Mouse (Mus musculus) cerebellum, adult 11 months (tissue): Measurements from ENCODE around the gene Exoc1.

Experiments used
- DNase-seq: peaks from one replicate; pipeline ENCODE4 v3.0.0; 2022

Exoc1 gene

DNA sequence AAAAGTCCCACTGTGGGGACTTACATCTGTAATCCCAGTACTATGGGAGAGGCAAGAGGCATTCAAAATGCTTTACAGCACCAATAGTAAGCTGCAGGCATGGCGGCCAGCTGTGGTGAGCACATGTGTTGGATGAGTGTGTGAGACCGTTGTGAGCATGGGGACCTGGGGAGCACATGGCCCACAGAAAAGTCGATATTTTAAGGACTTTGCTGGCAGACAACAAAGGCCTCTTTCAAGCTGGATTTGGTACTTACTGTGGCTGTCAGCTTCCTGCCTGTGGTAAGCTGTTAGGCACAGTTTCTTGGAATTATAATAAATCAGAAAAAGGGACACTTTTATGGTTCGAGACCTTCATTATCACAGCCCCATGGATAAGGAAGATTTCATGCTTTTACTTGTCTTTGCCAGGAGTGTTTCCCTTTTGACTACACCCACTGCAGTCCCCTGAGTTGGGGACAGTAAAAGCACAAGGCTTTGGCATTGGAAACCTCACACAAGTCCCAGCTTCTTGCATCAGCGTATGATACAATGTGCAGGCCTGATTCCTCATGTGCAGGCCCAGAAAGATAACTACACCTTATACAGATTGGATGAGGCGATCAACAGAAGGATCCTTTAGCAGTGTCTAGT lies 83.9 kb downstream of the Exoc1 start:
- no peak for DNase-seq

DNA sequence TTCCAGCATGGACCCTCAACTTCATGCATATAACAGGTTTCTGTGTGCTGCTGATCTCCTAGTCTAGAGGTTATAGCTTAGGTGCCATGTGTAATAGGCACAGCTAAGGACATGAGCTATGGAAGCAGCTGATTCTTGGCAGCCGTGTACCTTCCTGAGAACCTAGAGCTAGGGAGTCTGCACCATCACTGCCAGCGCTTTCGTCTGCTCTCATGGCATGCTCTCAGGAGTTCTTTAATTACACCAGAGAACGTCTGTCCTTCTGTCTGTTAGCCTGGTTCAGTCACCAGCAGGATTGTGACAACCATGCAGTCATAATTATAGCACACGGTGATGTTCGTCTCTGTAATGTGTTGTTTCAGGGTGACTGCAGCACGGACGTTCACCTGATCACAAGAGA lies 86.2 kb downstream of the Exoc1 start:
- DNase-seq: no peak

DNA sequence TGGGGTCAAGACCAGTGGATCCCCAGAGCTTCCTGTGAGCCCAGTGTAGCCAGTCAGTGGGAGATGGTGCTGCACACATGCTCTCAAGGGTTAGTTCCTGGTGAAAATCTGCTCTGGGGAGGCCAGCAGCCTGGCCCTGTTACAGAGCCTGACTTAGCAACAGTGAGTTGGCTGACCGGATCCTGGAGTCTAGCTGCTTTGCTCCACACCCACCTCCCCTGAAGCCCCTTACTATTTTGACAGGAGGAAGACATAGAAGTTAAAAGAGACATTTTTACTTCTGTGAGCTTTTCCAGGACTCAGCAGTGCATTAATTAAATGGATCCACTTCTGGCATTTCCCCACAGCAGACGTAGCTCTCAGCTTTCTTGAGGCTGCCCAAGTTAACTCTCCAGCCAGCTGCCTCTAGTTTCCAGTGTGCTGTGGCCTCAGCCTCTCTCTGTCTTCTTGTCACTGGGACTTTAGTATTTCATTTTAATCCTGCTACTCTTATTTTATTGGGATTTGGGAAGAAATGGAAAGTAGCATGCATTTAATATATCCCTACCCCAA lies 87.2 kb downstream of the Exoc1 start:
- no peak for DNase-seq

DNA sequence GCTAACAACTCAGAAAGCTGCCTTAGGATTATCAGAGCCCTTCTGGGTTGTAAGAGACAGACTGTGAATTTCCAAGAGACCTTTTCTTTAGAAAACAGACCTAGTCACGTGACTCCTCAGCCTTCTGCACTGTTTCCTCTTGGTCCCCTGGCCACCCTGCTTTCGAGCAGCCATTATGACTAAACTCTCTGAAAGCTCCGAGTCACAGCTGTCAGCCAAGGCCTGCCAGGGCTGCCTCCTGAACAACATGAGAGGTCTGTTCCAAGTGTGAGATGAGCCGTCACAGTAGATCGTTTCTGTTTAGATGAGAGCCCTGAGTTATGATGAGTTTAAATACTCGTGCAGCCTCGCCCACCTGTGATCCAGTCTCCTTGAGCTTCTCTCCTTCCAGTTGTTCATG lies 89.6 kb downstream of the Exoc1 start:
- no peak for DNase-seq
